In genomic region chr19:44293769-44294551, GRCm38 (mm10) we compare ENCODE assay signal across 8 mouse cellular contexts. TPM values are rescaled to one million over a fixed set of nuclear protein-coding genes. Genes with fewer than 3 reads are reported as not detected.
DNase-seq lines count a peak whose midpoint lies in the region; ATAC-seq and TF ChIP-seq lines count a peak whose summit lies in the region.

No protein-coding gene starts in this region.

- peaks cover 41% of the 10 kb centered on the region for H3K36me3 ChIP-seq in heart, embryonic 10.5 days
- H3K36me3 ChIP-seq in kidney, embryonic 15.5 days, result peaks cover 35% of the 10 kb centered on the region
- H3K36me3 ChIP-seq in limb, embryonic 15.5 days, result peaks cover 37% of the 10 kb centered on the region
- H3K36me3 ChIP-seq in midbrain, postnatal 0 days (ENCODE audit: insufficient read depth, low read length), result peaks cover 14% of the 10 kb centered on the region

- H3K4me1 ChIP-seq in embryonic fibroblast, embryonic 13.5 days (ENCODE audit: control insufficient read depth, insufficient read depth, low read length), result peaks cover 3% of the 10 kb centered on the region
- peaks cover 70% of the 10 kb centered on the region for H3K4me1 ChIP-seq in heart, embryonic 10.5 days
- peaks cover 65% of the 10 kb centered on the region for H3K4me1 ChIP-seq in kidney, embryonic 15.5 days
- H3K4me1 ChIP-seq in limb, embryonic 15.5 days, result peaks cover 50% of the 10 kb centered on the region
- H3K4me1 ChIP-seq in midbrain, postnatal 0 days (ENCODE audit: insufficient read depth, low read length), result peaks cover 31% of the 10 kb centered on the region

- TF ChIP-seq CTCF in embryonic fibroblast, embryonic 13.5 days (IDR thresholded peaks at IDR 0.05; ENCODE audit: borderline replicate concordance, insufficient read depth, low read length), result no peak
- peak; percentile 24; the same call in 1 of the 2 replicates for TF ChIP-seq CTCF in midbrain, postnatal 0 days (IDR thresholded peaks at IDR 0.05)

- H3K4me2 ChIP-seq in kidney, embryonic 15.5 days, result peak overlapping the region; percentile 92
- peak overlapping the region; percentile 84 for H3K4me2 ChIP-seq in limb, embryonic 15.5 days
- H3K4me2 ChIP-seq in midbrain, postnatal 0 days (ENCODE audit: low read depth, low read length, poor library complexity, severe bottlenecking), result peak overlapping the region; percentile 100

- H3K4me3 ChIP-seq in embryonic fibroblast, embryonic 13.5 days (ENCODE audit: insufficient read depth, low read length), result peak overlapping the region; percentile 82
- peak overlapping the region; percentile 91 for H3K4me3 ChIP-seq in heart, embryonic 10.5 days
- peak overlapping the region; percentile 88 for H3K4me3 ChIP-seq in kidney, embryonic 15.5 days (replicated peaks)
- H3K4me3 ChIP-seq in limb, embryonic 15.5 days, result peak overlapping the region; percentile 80
- H3K4me3 ChIP-seq in midbrain, postnatal 0 days (ENCODE audit: low read depth, low read length), result peak overlapping the region; percentile 92

- no peaks in the 10 kb centered on the region for H3K9me3 ChIP-seq in heart, embryonic 10.5 days
- H3K9me3 ChIP-seq in kidney, embryonic 15.5 days (replicated peaks), result no peaks in the 10 kb centered on the region
- H3K9me3 ChIP-seq in limb, embryonic 15.5 days, result no peaks in the 10 kb centered on the region
- H3K9me3 ChIP-seq in midbrain, postnatal 0 days (ENCODE audit: low read length), result no peaks in the 10 kb centered on the region

- H3K27me3 ChIP-seq in heart, embryonic 10.5 days (ENCODE audit: insufficient read depth, poor library complexity, severe bottlenecking), result 0 out of 2 replicates have a peak, but pooled peaks cover 3% of the 10 kb centered on the region
- H3K27me3 ChIP-seq in kidney, embryonic 15.5 days, result no peaks in the 10 kb centered on the region
- H3K27me3 ChIP-seq in limb, embryonic 15.5 days, result no peaks in the 10 kb centered on the region
- H3K27me3 ChIP-seq in midbrain, postnatal 0 days (ENCODE audit: insufficient read depth, low read length), result no peaks in the 10 kb centered on the region

- WGBS in heart, embryonic 10.5 days, result under 1% methylated on average over 30 of the region's 31 CpGs
- under 1% methylated on average over 31 of the region's 31 CpGs for WGBS in kidney, embryonic 15.5 days
- WGBS in limb, embryonic 15.5 days, result under 1% methylated on average over 31 of the region's 31 CpGs
- WGBS in midbrain, postnatal 0 days, result under 1% methylated on average over 30 of the region's 31 CpGs

- peak overlapping the region; percentile 89 for H3K9ac ChIP-seq in kidney, embryonic 15.5 days
- peak overlapping the region; percentile 87 for H3K9ac ChIP-seq in limb, embryonic 15.5 days
- peak overlapping the region; percentile 95 for H3K9ac ChIP-seq in midbrain, postnatal 0 days (replicated peaks; ENCODE audit: low read length, poor library complexity, severe bottlenecking)

- peak; percentile 99 for TF ChIP-seq POLR2A in embryonic fibroblast, embryonic 13.5 days (IDR thresholded peaks at IDR 0.05; ENCODE audit: low read depth, low read length)

- H3K27ac ChIP-seq in embryonic fibroblast, embryonic 13.5 days (ENCODE audit: insufficient read depth, low read length), result peak overlapping the region; percentile 95
- peak overlapping the region; percentile 96 for H3K27ac ChIP-seq in heart, embryonic 10.5 days
- H3K27ac ChIP-seq in kidney, embryonic 15.5 days, result peak overlapping the region; percentile 98
- H3K27ac ChIP-seq in limb, embryonic 15.5 days, result peak overlapping the region; percentile 97
- peak overlapping the region; percentile 99 for H3K27ac ChIP-seq in midbrain, postnatal 0 days (ENCODE audit: low read depth, low read length)

- peak; percentile 63 to 67 for DNase-seq in B cell, adult 2 months
- peak; percentile 100 for DNase-seq in brain, adult 2 months (ENCODE audit: low read depth, low spot score)
- DNase-seq in heart, embryonic 10.5 days (ENCODE audit: low spot score), result peak; percentile 99
- DNase-seq in midbrain, postnatal 0 days (ENCODE audit: low spot score), result peak; percentile 100
- DNase-seq in spleen, postnatal 14 days (ENCODE audit: low spot score in 2 of 2), result peak; percentile 51 to 63

- peak; percentile 96 for ATAC-seq in kidney, embryonic 15.5 days (replicated peaks; ENCODE audit: low FRiP score)
- ATAC-seq in limb, embryonic 15.5 days (ENCODE audit: insufficient number of reproducible peaks, low FRiP score, low TSS enrichment, low read depth), result peak; percentile 94
- ATAC-seq in midbrain, postnatal 0 days (ENCODE audit: low FRiP score), result peak; percentile 96

RNA-seq across cellular contexts. Expression of gene Scd2, which starts 0.5 kb away (rescaled TPM):
- polyA plus RNA-seq in embryonic fibroblast, embryonic 13.5 days (2011; ENCODE audit: insufficient read length, low read depth, missing spikeins), result 442 and 478 TPM in 2 replicates
- polyA plus RNA-seq in heart, embryonic 10.5 days (2016; fragmentation: Nextera tagmentation; extraction: Ambion mirVana), result 195 and 207 TPM in 2 replicates
- 185 and 195 TPM in 2 replicates for polyA plus RNA-seq in kidney, embryonic 15.5 days (2015; fragmentation: Nextera tagmentation; extraction: Ambion mirVana)
- polyA plus RNA-seq in limb, embryonic 15.5 days (2015; fragmentation: Nextera tagmentation; extraction: Ambion mirVana), result 200 and 221 TPM in 2 replicates
- 905 and 948 TPM in 2 replicates for total RNA-seq in midbrain, postnatal 0 days (2014; rRNA removed)
- polyA plus RNA-seq in midbrain, postnatal 0 days (2015; fragmentation: Nextera tagmentation; extraction: Ambion mirVana), result 224 and 226 TPM in 2 replicates

RNA-seq across cellular contexts. Expression of gene Scd4, which starts 38.9 kb away (rescaled TPM):
- 0.35 and 0.72 TPM in 2 replicates for polyA plus RNA-seq in embryonic fibroblast, embryonic 13.5 days (2011; ENCODE audit: insufficient read length, low read depth, missing spikeins)
- polyA plus RNA-seq in heart, embryonic 10.5 days (2016; fragmentation: Nextera tagmentation; extraction: Ambion mirVana), result 0.06 and 0.16 TPM in 2 replicates
- polyA plus RNA-seq in kidney, embryonic 15.5 days (2015; fragmentation: Nextera tagmentation; extraction: Ambion mirVana), result 0.09 and 0.10 TPM in 2 replicates
- 0.20 and 0.41 TPM in 2 replicates for polyA plus RNA-seq in limb, embryonic 15.5 days (2015; fragmentation: Nextera tagmentation; extraction: Ambion mirVana)
- total RNA-seq in midbrain, postnatal 0 days (2014; rRNA removed), result 0.33 and 0.44 TPM in 2 replicates
- 0.17 TPM in 1 of 2 replicates, not detected in the other for polyA plus RNA-seq in midbrain, postnatal 0 days (2015; fragmentation: Nextera tagmentation; extraction: Ambion mirVana)

Comparison
In these comparisons a context has a peak if more than half of its experiments do, and no peak if none do; other contexts are left out.
1. Peak in every context shown above with its lines: DNase-seq, ATAC-seq, H3K4me3 ChIP-seq and H3K27ac ChIP-seq.